Mouse (Mus musculus) stomach, embryonic 14.5 days (tissue): ENCODE measurements around the gene Sigirr. TPM values are rescaled to one million over a fixed set of nuclear protein-coding genes. Genes with fewer than 3 reads are reported as not detected.

Source experiments
- ATAC-seq: fragments of 200-750 bp; cut with Nextera tagmentation; 2 replicates; pipeline ENCODE4 v1.8.0; 2017; ENCODE audit warnings: low read depth, moderate TSS enrichment; ENCODE audit not compliant: insufficient number of reproducible peaks, insufficient read depth, low FRiP score
- H3K27ac ChIP-seq: fragments of 300-500 bp; sonication (generic); 2 replicates; pipeline ENCODE4 v1.5.1; 2014; ENCODE audit warnings: mild to moderate bottlenecking, low read length, moderate library complexity, mixed read lengths
- H3K27me3 ChIP-seq: fragments of 300-500 bp; sonication (generic); 2 replicates; pipeline ENCODE4 v1.6.1; 2014; ENCODE audit warnings: low read length, control low read depth, mixed read lengths; ENCODE audit not compliant: control insufficient read depth, insufficient read depth
- H3K36me3 ChIP-seq: fragments of 300-500 bp; sonication (generic); 2 replicates; pipeline ENCODE4 v1.6.1; 2014; ENCODE audit warnings: mild to moderate bottlenecking, control low read depth, low read length, moderate library complexity, mixed read lengths; ENCODE audit not compliant: control insufficient read depth, insufficient read depth
- H3K4me1 ChIP-seq: fragments of 300-500 bp; sonication (generic); 2 replicates; pipeline ENCODE4 v1.6.1; 2014; ENCODE audit warnings: low read length, control low read depth, mixed read lengths; ENCODE audit not compliant: control insufficient read depth, insufficient read depth
- H3K4me2 ChIP-seq: fragments of 300-500 bp; sonication (generic); replicated peaks from 2 replicates; pipeline ENCODE4 v1.6.1; 2014; ENCODE audit warnings: low read depth, low read length, control low read depth
- H3K4me3 ChIP-seq: fragments of 300-500 bp; sonication (generic); 2 replicates; pipeline ENCODE4 v1.5.1; 2014; ENCODE audit warnings: low read depth, low read length, control low read depth
- H3K9ac ChIP-seq: fragments of 300-500 bp; sonication (generic); replicated peaks from 2 replicates; pipeline ENCODE4 v1.6.1; 2014; ENCODE audit warnings: low read depth, mild to moderate bottlenecking, control low read depth, low read length, moderate library complexity, mixed read lengths
- H3K9me3 ChIP-seq: fragments of 300-500 bp; sonication (generic); 2 replicates; pipeline ENCODE4 v1.6.1; 2016; ENCODE audit warnings: low read depth, low read length, control low read depth; ENCODE audit not compliant: control insufficient read depth
- WGBS: fragments of 180-500 bp; shearing (Covaris S2); extraction: QIAGEN DNeasy Blood & Tissue Kit; methylation state at CpG from one replicate; pipeline ENCODE4 v1.1.7; 2014; 5-methylcytosine and 5-hydroxymethylcytosine counted together
- polyA plus RNA-seq: library from polyadenylated mRNA; unstranded; fragments of >200 nt; fragmentation: Nextera tagmentation; extraction: Ambion mirVana; gene quantifications from 2 replicates; pipeline ENCODE4 v1.2.1, GENCODE M21; 2014

Gene Sigirr
- polyA plus RNA-seq, 1 experiment from 2014 or later: 7.1 TPM

DNA sequence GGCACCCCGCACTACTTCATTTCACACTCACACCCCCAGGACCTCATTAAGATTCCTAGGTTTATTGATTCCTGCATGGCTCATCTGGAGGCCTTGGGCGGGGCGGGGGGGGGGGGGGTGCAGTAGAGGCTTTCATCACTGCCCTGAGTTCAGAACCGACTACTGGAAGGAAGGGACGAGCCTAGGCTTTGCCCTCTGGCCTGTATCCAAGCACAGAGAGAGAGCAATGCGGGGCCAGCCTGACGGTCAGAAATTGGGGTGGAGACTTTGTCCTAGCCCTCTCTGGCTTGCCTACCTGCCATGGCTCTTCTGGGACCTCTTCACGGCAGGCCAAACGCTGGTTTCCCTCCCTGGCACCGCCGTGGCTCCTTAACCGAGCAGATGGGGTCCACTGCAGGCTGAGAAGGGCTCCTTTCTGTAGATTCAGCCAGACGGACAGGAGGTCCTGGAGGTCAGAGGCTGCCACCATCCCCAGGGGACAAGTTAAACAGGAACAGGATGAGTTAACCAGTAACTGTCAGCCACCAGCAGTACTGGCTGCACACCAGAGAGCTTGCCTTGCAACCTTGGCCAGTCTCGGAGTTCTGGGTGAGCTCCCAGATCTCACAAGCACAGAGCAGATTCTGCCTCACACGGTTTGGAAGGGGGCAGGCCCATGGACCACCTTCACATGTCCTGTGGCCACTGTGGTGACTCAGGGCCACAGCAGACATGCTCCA, 5.7 kb downstream of the Sigirr start:
- H3K9ac ChIP-seq: no peak overlapping the region
- H3K4me2 ChIP-seq: no peak overlapping the region
- H3K4me1 ChIP-seq: peaks cover 3% of the 10 kb centered on the region; the same call in 1 of the 2 replicates
- no peaks in the 10 kb centered on the region for H3K9me3 ChIP-seq
- no peaks in the 10 kb centered on the region for H3K27me3 ChIP-seq
- ATAC-seq: no peak
- H3K4me3 ChIP-seq: no peak overlapping the region
- no peak overlapping the region for H3K27ac ChIP-seq
- WGBS: 58% methylated on average over 15 of the region's 15 CpGs
- H3K36me3 ChIP-seq: no peaks in the 10 kb centered on the region

DNA sequence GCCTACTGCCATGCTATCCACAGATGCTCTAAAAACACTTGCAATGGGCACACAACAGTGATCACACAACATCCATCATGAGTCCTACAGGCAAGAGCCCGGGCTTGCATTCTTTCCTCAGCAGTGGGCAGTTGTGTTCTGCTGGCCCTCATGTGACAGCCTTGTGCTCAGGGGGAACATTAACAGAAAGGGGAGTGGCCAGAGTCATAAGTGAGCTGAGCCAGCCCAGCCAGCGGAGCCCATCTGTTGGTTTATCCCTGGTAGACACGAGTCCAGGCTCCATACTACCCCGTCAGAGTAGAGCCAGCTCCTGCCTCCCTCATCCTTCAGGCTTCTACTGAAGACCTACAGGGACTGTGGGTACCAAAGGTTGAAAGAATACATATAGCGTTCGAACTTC, 6.4 kb downstream of the Sigirr start:
- H3K4me1 ChIP-seq: peaks cover 3% of the 10 kb centered on the region; the same call in 1 of the 2 replicates
- no peaks in the 10 kb centered on the region for H3K9me3 ChIP-seq
- H3K4me3 ChIP-seq: no peak overlapping the region
- ATAC-seq: no peak
- no peak overlapping the region for H3K27ac ChIP-seq
- WGBS: 71% methylated on average over 6 of the region's 6 CpGs
- H3K36me3 ChIP-seq: no peaks in the 10 kb centered on the region
- H3K9ac ChIP-seq: no peak overlapping the region
- no peak overlapping the region for H3K4me2 ChIP-seq
- no peaks in the 10 kb centered on the region for H3K27me3 ChIP-seq

DNA sequence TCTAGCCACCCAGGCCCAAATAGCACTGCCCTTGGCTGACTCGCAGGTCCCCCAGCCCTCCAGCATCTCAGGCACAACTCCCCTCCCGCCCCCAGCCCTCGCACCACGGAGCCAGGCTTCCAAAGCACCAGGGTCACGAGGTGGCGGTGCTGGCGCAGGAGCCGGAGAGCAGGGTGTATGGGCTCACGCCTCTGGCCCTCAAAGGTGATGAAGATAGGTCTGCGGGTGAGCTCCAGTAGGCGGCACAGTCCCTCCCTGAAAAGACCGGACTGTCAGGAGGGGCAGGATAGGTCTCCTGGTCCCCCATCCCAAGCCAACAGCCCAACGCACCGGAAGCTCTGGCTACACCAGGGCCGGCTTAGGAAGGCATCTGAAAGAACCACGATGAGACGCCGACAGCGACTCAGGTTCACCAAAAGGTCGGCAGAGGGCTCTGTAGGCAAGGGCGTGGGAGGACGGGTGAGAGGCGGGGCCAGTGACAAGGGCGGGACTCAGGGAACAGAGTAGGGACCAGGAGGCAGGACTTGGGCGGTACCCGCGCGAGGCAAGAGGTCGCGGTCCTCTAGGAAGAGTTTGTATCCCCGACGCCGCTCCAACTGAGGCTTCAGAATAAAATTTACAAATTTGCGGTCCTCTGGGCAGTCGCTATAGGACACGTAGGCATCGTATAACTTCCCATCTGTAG, 8.2 kb downstream of the Sigirr start:
- Histone ChIP-seq H3K4me3 (no peak overlapping the region), H3K4me1 (peaks cover 3% of the 10 kb centered on the region; the same call in 1 of the 2 replicates), H3K27me3 (no peaks in the 10 kb centered on the region), H3K9me3 (no peaks in the 10 kb centered on the region), H3K27ac (no peak overlapping the region), H3K4me2 (peak overlapping the region; percentile 31), H3K9ac (no peak overlapping the region), H3K36me3 (no peaks in the 10 kb centered on the region)
- 6% methylated on average over 37 of the region's 37 CpGs for WGBS
- ATAC-seq: peak; percentile 88

DNA sequence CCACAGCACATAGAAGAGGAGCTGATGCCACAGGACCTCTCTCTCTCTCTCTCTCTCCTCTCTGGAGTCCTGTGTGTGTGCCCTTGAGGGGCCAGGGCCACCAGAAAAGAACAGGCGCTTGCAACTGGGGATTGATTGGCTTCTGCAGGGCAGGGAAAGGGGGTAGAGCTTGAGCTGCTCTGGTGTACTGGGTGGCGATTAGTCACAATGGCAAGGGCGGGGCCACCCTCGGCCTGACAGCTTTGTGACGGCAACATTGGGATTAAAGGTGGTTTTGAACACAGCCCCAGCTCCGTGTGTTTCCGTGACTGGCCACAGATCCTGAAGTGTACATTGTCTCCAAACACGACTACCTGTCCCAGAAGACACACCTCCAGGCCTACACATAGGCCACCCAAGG, 10.1 kb downstream of the Sigirr start:
- Histone ChIP-seq H3K36me3 (no peaks in the 10 kb centered on the region), H3K4me1 (peaks cover 3% of the 10 kb centered on the region; the same call in 1 of the 2 replicates), H3K4me2 (no peak overlapping the region), H3K9ac (no peak overlapping the region), H3K27me3 (no peaks in the 10 kb centered on the region), H3K9me3 (no peaks in the 10 kb centered on the region), H3K27ac (no peak overlapping the region), H3K4me3 (no peak overlapping the region)
- 55% methylated on average over 8 of the region's 8 CpGs for WGBS
- ATAC-seq: no peak

DNA sequence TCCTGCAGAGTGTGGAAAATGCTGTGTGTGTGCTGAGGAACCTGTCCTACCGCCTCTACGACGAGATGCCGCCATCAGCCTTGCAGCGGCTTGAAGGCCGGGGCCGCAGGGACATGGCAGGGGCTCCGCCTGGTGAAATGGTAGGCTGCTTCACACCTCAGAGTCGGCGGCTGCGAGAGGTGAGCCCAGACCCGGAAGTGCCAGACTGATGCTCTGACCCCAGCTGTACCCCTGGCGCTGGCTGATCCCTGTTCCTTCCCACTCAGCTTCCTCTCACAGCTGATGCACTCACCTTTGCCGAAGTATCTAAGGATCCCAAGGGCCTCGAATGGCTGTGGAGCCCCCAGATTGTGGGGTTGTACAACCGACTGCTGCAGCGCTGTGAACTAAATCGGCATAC, 11.9 kb downstream of the Sigirr start:
- WGBS: 13% methylated on average over 18 of the region's 18 CpGs
- Histone ChIP-seq H3K4me2 (no peak overlapping the region), H3K36me3 (no peaks in the 10 kb centered on the region)

DNA sequence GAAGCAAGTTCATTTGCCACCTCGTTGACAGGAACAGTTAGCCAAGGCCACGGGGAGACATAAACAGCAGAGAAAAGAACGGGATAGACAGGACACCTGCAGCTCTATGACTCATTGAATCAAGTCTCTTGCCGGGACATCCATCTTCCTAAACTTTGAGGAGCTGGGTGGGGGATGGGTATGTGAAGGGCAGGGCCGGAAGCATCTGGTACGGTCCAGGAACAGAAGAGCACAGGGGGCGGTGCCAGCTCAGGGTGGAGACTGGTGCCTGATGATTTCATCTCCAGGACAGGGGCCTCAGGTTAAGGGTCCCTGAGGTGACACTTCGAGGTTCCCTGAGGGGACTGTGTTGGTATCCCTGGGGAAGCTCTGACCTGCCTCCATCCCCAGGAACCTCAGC, 12.5 kb downstream of the Sigirr start:
- Histone ChIP-seq H3K36me3 (no peaks in the 10 kb centered on the region), H3K4me2 (no peak overlapping the region), H3K27me3 (no peaks in the 10 kb centered on the region), H3K9ac (no peak overlapping the region), H3K4me1 (peaks cover 3% of the 10 kb centered on the region; the same call in 1 of the 2 replicates), H3K4me3 (no peak overlapping the region), H3K9me3 (no peaks in the 10 kb centered on the region), H3K27ac (no peak overlapping the region)
- peak; percentile 21 for ATAC-seq
- WGBS: 21% methylated on average over 8 of the region's 8 CpGs

More for the DNA sequence above, 11.9 kb downstream of the Sigirr start:
- Histone ChIP-seq H3K9me3 (no peaks in the 10 kb centered on the region), H3K4me1 (peaks cover 3% of the 10 kb centered on the region; the same call in 1 of the 2 replicates), H3K27me3 (no peaks in the 10 kb centered on the region), H3K9ac (no peak overlapping the region), H3K4me3 (no peak overlapping the region), H3K27ac (no peak overlapping the region)
- ATAC-seq: no peak

DNA sequence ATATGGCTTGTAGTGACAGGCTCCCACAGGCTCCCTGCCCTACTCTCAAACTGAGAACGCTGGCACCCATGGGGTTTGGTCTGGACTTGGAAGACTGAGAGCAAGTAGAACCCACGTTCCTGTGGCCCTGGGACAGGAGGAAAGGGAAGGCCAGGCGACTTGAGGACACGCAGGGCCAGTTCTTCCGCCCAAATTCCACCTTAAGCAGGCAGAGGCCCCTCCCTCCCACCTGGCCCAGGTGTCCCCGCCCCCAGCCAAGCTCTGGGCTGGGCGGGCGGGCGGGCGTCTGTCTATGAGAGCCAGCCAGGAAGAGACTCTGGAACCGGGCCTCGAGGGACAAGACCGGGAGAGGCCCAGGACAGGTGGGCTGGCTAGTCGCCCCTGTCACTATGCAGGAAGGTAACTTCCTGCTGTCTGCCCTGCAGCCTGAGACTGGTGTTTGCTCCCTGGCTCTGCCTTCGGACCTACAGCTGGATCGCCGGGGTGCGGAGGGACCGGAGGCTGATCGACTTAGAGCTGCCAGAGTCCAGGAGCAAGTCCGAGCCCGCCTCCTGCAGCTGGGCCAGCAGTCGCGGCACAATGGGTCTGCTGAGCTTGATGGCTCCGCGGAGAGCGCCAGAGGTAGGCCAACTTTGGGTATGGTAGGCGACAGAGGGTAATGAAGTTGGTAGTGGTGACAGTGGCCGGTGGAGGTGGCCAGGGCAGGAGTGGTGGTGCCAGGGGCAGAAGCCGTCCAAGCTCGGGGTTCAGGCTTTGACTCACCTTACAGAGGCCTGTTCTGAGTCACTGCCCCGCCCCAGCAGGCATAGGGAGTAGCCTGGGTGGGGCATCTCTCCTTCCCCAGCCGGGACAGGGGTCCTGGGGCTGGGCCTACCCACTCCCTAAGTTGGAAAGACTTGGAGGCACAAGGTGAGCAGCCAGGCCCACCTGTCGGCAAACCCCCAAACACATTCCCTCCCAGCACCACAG, 20.6 kb downstream of the Sigirr start:
- Histone ChIP-seq H3K4me1 (no peaks in the 10 kb centered on the region), H3K4me2 (peak overlapping the region; percentile 35), H3K9me3 (no peaks in the 10 kb centered on the region), H3K9ac (peak overlapping the region; percentile 36), H3K36me3 (no peaks in the 10 kb centered on the region), H3K27me3 (no peaks in the 10 kb centered on the region), H3K4me3 (peak overlapping the region; percentile 28), H3K27ac (peak overlapping the region; percentile 63)
- WGBS: 21% methylated on average over 30 of the region's 34 CpGs
- ATAC-seq: peak; percentile 65

DNA sequence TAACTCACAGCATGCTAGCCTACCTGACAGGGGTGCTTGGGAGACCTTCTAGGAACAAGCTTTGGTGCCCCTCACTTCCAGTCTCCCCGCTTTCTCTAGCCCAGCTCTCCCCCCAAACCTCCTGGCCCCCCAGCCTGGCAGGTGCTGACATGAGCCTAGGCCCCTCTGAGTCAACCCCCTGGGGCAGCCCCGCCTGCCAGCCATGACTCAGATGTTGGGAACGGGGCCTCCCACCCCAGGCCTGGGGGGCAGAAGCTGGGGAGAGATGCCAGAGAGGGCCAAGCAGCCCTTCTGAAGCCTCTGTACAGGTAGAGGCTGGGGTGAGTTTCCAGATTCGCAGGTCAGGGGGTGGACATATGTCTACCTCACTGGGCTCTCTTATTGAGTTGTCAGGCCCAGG, 21.5 kb downstream of the Sigirr start:
- Histone ChIP-seq H3K36me3 (no peaks in the 10 kb centered on the region), H3K4me3 (no peak overlapping the region), H3K4me1 (no peaks in the 10 kb centered on the region), H3K9ac (no peak overlapping the region), H3K9me3 (no peaks in the 10 kb centered on the region), H3K27me3 (no peaks in the 10 kb centered on the region), H3K4me2 (no peak overlapping the region), H3K27ac (0 out of 2 replicates have a peak overlapping the region, but pooled peaks have one; percentile 27)
- 72% methylated on average over 4 of the region's 4 CpGs for WGBS
- no peak for ATAC-seq
